Mouse (Mus musculus) kidney, postnatal 25 days (tissue): ENCODE results near the gene Ano6.

ENCODE experiments used
- DNase-seq, 2 experiments: peaks; one replicate each; pipeline ENCODE4 v3.0.0; 2021; ENCODE audit warnings: mixed read lengths in 2 of 2

The Ano6 gene

DNA sequence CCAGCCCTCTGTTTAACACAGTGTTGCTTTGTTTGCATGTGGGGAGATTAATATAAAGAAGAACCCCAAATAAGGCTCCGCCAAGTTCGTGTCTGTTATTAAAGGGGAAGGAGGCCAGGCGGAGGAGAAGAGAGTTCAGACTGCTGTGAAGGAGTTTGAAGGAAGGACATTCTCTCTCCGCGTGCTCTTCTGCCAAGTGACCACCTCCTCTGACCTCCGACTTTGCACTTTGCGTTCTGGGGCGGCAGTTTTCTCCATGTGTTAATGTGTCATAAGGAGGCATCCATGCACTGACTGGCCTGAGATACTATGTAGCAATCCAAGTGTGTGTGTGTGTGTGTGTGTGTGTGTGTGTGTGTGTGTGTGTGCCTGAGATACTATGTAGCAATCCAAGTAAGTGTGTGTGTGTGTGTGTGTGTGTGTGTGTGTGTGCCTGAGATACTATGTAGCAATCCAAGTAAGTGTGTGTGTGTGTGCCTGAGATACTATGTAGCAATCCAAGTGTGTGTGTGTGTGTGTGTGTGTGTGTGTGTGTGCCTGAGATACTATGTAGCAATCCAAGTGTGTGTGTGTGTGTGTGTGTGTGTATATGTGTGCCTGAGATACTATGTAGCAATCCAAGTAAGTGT, 37.5 kb downstream of the Ano6 start:
- peak; percentile 64 to 85 for DNase-seq

- peak; percentile 35 to 54 for DNase-seq
Measured at GRCm38 (mm10) chr15:95828647-95829254, 38.1 kb downstream of the Ano6 start.

- peak; percentile 51 to 63 for DNase-seq
Measured at GRCm38 (mm10) chr15:95829553-95830205, 39.0 kb downstream of the Ano6 start.

GRCm38 (mm10) chr15:95830206-95830560, 39.5 kb downstream of the Ano6 start:
- no peak for DNase-seq

DNA sequence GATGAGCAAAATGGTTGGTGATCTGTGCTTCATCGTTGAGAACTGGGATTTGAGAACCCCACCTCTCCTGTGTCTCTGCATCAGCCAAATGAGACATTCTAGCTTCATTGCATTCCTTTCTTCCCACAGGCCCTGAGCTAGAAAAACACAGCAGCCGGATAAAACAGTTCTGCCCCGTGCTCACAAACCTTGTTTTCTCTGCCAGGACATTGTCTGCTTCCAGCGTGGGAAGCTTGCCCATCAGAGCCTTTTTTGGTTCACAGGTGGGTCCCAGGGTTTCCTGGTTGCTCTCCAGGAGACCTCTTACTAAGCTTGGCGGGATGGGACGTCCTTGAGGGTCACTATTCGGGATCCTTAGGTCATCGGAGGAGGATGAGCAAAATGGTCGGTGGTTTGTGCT, 42.6 kb downstream of the Ano6 start:
- DNase-seq = no peak

DNA sequence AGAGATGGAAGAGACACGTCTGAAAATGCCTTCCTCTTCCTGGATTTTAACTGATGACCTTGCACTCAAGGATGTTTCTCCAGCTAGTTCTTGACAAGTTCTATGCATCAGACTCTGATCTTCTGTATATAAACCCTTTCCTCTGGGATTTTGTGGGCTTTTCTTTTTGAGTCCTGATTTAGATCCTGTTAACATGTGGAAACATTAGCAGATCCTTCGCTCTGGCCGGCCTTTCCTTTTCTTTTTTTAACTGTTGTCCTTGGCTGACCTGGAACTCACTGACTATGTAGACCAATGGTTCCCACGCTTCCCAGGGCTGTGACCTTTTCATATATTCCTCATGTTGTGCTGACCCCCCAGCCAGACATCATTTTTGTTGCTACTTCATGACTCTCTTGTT, 45.4 kb downstream of the Ano6 start:
- no peak for DNase-seq

- DNase-seq = no peak
Measured at GRCm38 (mm10) chr15:95836646-95837434, 46.2 kb downstream of the Ano6 start.

- no peak for DNase-seq
Measured at GRCm38 (mm10) chr15:95837570-95837969, 46.9 kb downstream of the Ano6 start.

- peak; percentile 79 to 85 for DNase-seq
Measured at GRCm38 (mm10) chr15:95838171-95839020, 47.8 kb downstream of the Ano6 start.

DNA sequence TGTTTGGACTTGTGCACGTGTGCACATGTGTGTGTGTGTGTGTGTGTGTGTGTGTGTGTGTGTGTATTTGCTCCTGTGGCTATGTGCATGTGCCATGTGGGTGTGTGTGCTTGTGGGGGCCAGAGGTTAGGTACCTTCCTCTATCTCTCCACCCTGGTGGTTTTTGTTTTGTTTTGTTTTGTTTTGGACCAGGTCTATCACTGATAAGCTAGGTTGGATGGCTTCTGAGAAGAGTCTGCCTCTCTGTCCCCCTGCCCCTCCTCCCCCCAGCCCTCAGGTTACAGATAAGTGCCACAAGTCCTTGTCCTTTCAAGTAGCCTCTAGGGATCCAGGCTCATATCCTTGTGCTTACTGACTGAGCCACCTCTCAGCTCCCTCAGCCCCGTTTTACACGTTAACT, 49.1 kb downstream of the Ano6 start:
- DNase-seq = no peak

- no peak for DNase-seq
Measured at GRCm38 (mm10) chr15:95843183-95843949, 52.7 kb downstream of the Ano6 start.

GRCm38 (mm10) chr15:95844412-95844811, 53.8 kb downstream of the Ano6 start:
- no peak for DNase-seq

- DNase-seq = no peak
Measured at GRCm38 (mm10) chr15:95846102-95846501, 55.5 kb downstream of the Ano6 start.

DNA sequence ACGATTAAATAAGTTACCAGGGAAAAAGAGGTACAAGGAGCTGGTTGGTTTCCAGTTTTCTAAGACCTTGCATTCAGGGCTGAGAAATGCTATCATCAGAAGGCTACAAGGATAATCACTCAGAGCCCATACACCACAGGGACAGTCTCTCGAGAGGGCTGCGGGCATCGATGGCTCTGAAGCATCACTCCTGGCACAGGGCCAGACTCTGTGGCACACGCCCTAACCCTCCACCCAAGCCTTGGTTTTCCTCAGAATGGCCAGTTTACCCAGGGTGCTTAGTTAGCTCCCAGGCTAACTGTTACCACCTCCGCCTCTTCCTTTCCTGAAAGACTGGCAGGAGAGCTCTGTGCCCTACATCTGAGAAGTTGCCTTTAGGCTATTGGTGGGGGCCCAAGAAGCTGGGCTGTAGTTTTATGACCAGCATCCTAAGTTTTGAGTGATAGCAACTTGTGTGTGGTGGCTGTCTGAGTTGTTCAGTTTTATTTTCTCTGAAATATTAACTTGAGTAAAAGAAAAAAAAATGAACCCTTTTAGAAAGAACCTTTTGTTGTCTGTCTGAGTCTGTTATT, 57.9 kb downstream of the Ano6 start:
- DNase-seq = peak; percentile 56 to 66

DNA sequence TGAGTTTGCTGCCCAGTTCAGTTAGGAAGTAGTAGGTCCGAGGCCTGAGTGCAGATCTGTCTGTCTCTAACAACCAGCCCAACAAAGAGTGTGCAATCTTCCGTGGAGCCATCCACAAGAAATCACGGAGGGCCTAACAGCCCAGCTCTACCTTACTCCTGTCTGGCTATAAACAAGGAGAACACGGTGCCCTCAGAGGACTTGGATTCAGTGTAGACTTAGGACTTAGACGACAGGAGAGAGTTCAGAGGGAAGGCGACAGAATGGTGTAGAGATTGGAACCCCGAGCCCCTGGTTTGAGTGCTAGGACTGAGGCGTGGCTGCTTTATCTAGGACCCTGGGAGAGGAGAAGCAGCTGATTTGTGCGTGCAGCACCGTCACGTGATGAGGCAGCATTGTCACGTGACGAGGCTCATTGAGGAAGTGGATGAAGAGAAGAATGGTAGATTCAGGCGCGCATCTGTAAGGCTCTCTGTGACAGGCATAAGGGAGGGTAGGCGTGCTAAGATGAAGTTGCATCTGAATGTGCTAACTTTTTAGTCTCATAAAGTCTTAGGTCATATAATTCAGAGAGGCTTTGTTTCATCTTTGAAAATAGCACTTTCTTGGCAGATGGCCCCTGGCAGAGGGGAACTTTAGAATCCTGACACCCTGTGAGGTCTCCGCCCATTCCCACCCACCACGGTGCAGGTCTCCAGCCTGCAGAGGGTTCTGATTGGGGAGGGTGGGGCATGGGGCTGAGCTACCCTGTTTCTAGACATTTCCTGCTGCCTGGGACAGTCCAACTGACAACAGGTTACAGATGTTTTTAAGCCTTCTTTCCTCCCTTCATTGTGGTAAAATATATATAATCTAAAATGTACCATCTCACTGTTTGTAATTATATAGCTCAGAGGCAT, 59.1 kb downstream of the Ano6 start:
- no peak for DNase-seq

DNA sequence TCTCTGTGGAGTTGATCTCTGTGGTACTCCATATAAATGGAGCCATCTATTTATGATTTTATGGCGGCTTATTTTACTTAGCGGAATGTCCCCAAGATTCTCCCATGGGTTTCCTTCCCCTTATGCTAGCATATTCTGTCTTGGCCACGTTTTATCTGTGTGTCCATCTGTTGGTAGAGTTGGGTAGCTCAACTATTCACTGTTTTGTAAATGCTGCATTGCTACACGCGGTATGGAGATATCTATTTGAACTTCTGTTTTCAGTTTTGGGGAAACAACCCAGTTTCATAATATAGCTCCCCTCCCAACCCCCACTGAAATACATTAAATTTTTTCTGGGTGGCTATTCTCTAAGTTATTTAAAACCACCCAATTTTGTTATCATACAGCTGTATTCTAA, 59.9 kb downstream of the Ano6 start:
- no peak for DNase-seq

GRCm38 (mm10) chr15:95855051-95855844, 64.6 kb downstream of the Ano6 start:
- DNase-seq = peak in 1 of 2 experiments; percentile 14

DNA sequence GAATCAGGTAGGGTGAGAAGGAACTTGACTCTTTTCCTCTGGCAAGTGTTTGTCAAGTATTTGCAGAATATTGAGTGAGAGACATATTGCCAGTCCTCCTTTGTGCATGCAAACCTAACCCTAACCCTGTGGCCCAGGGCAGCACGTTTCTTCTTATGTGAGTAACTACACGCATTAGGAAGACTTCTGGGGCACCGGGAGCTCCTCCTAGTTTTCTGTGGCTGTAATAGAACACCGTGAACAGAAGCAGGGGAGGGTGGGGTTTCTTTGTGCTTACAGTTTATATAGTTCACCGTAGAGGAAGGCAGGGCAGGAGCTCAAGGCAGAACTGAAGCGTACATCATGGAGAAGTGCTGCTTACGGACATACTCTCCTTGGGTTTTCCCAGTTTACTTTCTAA, 65.3 kb downstream of the Ano6 start:
- no peak for DNase-seq
